Mouse (Mus musculus): ENCODE measurements around the gene Gria4. TPM values are rescaled to one million over a fixed set of nuclear protein-coding genes. Genes with fewer than 3 reads are reported as not detected.
"Not testable (repeated sequence)": the region's sequence is repeated elsewhere in the genome, so short reads cannot be mapped to it uniquely, and the experiment has no call there.

Gria4 gene
- polyA plus RNA-seq, 2 experiments, result 0.06 to 0.20 TPM

DNA sequence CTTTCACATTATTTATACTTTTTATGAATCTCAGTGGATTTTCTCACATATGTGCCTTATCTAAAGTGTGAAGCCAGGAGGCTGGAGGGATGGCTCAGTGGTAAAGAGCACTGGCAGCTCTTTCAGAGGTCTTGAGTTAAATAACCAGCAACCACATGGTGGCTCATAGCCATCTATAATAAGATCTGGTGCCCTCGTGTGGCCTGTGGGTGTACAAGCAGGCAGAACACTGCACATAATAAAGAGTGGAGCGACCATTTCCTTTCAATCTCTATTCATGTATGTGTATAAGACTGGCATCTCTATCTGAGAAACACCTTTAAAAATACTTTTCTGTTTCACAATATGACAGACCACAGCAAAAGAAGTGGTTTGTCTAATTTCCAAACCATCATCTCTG is 353.1 kb downstream of the Gria4 start:
- ATAC-seq (ENCODE audit: insufficient read depth) (no peak), DNase-seq (ENCODE audit: low read depth in 3 of 3, low spot score in 3 of 3) (peak in 2 of 3 experiments; percentile 12 to 17)
- Histone ChIP-seq H3K36me3 (replicated peaks; ENCODE audit: control insufficient read depth, insufficient read depth, low read depth) (no peaks in the 10 kb centered on the region), H3K27me3 (ENCODE audit: control insufficient read depth, insufficient read depth, low read length) (no peaks in the 10 kb centered on the region), H3K9ac (replicated peaks) (no peak overlapping the region), H3K4me2 (ENCODE audit: low read depth) (no peak overlapping the region), H3K9me3 (ENCODE audit: control insufficient read depth, low read length) (no peaks in the 10 kb centered on the region), H3K4me1 (replicated peaks; ENCODE audit: control insufficient read depth in 2 of 2, insufficient read depth in 2 of 2, low read length in 1 of 2) (no peaks in the 10 kb centered on the region), H3K4me3 (ENCODE audit: insufficient read depth in 1 of 2, low read depth in 2 of 2, low read length in 2 of 2) (no peak overlapping the region), H3K27ac (no peak overlapping the region)
- 10% methylated on average over 2 of the region's 2 CpGs for WGBS (ENCODE audit: insufficient replicate concordance)
- peak; percentile 58 for TF ChIP-seq CTCF (IDR thresholded peaks at IDR 0.05; ENCODE audit: low read depth)
- no peak for TF ChIP-seq EP300 (IDR thresholded peaks at IDR 0.05; ENCODE audit: low read depth)

DNA sequence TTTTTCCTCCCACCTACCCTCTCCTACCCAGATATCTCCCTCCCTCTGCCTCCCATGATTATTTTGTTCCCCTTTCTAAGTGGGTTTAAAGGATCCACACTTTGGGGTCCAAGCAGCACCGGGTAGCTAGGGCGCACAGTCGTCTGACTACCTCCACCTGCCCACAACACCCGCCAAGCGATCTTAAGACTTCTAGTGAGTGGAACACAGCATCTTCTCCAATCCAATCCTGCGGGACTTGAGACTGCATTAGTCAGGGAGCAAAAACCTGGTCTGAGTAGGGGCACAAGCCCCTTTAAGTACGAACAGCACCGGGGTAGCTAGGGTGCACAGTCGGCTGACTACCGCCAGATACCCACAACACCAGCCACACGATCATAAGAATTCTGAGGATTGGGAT is 395.2 kb downstream of the Gria4 start:
- not testable (repeated sequence) for H3K9me3 ChIP-seq (ENCODE audit: control insufficient read depth, low read length); H3K27me3 ChIP-seq (ENCODE audit: control insufficient read depth, insufficient read depth, low read length); ATAC-seq (ENCODE audit: insufficient read depth); H3K9ac ChIP-seq (replicated peaks); H3K4me3 ChIP-seq (ENCODE audit: insufficient read depth in 1 of 2, low read depth in 2 of 2, low read length in 2 of 2); DNase-seq (ENCODE audit: low read depth in 3 of 3, low spot score in 3 of 3); H3K36me3 ChIP-seq (replicated peaks; ENCODE audit: control insufficient read depth, insufficient read depth, low read depth); H3K27ac ChIP-seq; H3K4me1 ChIP-seq (replicated peaks; ENCODE audit: control insufficient read depth in 2 of 2, insufficient read depth in 2 of 2, low read length in 1 of 2); H3K4me2 ChIP-seq (ENCODE audit: low read depth)
- WGBS (ENCODE audit: insufficient replicate concordance), result 80% methylated on average over 11 of the region's 11 CpGs

DNA sequence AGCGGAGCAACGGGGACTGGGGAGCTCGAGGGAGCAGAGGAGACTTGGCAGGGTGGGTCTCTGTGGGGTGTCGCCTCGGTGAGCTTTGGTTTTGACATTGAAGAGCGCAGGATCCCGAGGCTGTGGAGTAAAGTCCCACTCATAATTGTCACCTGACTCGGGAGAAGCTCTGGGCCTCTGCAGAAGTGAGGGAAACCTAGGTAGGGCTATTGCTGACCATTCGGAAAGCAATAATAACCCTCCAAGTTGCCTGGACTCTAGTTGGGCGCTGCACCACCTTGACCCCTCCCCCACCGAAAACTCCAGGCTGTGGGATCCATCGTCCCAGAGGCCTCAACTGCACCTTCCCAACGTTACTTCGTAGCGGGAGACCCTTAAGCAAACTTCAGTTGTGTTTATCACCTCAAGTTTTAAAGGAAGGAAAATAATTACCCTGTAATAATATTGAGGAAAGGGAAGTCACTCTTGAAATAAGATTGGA is 419.4 kb downstream of the Gria4 start:
- Histone ChIP-seq H3K36me3 (replicated peaks; ENCODE audit: control insufficient read depth, insufficient read depth, low read depth) (no peaks in the 10 kb centered on the region), H3K27me3 (ENCODE audit: control insufficient read depth, insufficient read depth, low read length) (no peaks in the 10 kb centered on the region), H3K9ac (replicated peaks) (peak overlapping the region; percentile 69), H3K4me2 (ENCODE audit: low read depth) (peak overlapping the region; percentile 81), H3K27ac (no peak overlapping the region), H3K9me3 (ENCODE audit: control insufficient read depth, low read length) (no peaks in the 10 kb centered on the region), H3K4me1 (replicated peaks; ENCODE audit: control insufficient read depth in 2 of 2, insufficient read depth in 2 of 2, low read length in 1 of 2) (peaks cover 0 to 3% of the 10 kb centered on the region in 2 experiments; a peak in 1 of 4 replicates), H3K4me3 (ENCODE audit: insufficient read depth in 1 of 2, low read depth in 2 of 2, low read length in 2 of 2) (peak overlapping the region; percentile 83 to 88)
- DNase-seq (ENCODE audit: low read depth in 3 of 3, low spot score in 3 of 3) (peak in 2 of 3 experiments; percentile 0 to 3), ATAC-seq (ENCODE audit: insufficient read depth) (peak; percentile 50)
- under 1% methylated on average over 15 of the region's 15 CpGs for WGBS (ENCODE audit: insufficient replicate concordance)
- no peak for TF ChIP-seq CTCF (IDR thresholded peaks at IDR 0.05; ENCODE audit: low read depth)
- no peak for TF ChIP-seq EP300 (IDR thresholded peaks at IDR 0.05; ENCODE audit: low read depth)

DNA sequence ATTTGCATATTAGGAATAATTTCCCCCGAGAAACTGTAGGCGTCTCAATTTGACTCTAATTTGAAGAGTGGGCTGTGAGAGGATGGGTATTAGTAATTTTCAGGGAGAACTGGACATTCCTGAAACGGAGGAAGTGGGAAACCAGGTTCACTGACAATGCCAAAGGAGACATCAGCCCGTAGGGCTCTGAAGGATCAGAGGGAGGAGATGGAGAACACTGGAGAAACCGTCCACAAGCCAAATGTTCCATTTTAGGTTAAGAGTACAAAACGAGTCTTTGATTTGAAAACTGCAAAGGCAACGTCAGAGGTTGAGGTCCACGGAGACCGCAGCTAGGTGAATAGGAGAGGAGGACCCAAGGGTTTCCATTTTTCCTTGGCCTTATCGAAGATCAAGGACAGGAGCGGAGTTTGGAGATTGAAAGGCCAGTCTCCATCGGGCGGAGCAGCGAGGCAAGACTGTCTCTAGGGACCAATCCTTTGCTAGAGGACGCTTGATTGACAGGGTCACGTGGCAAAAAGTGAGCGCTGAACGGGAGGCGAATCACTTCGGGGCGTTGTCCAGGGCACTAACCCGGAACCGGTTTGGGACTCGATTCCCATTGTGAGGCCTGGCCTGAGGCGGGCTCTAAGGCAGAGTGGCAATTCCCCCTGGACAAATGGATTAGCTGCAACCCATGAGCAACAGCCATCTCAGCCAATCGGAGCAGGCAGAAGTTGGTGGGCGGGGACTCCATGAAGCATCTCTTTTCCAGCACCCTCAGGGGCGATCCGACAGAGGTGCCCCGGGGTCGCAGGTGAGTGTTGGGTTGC is 420.0 kb downstream of the Gria4 start, which contains the start of gene Msantd4:
Gene Msantd4, plus strand, starts transcription at position 735 of the 812 bp plus-strand sequence.
- Histone ChIP-seq H3K9me3 (ENCODE audit: control insufficient read depth, low read length) (no peaks in the 10 kb centered on the region), H3K4me3 (ENCODE audit: insufficient read depth in 1 of 2, low read depth in 2 of 2, low read length in 2 of 2) (peak within 1 kb of the TSS; percentile 83 to 88), H3K4me2 (ENCODE audit: low read depth) (peak within 1 kb of the TSS; percentile 81), H3K36me3 (replicated peaks; ENCODE audit: control insufficient read depth, insufficient read depth, low read depth) (no peaks in the 10 kb centered on the region), H3K4me1 (replicated peaks; ENCODE audit: control insufficient read depth in 2 of 2, insufficient read depth in 2 of 2, low read length in 1 of 2) (peaks cover 0 to 3% of the 10 kb centered on the region in 2 experiments; a peak in 1 of 4 replicates), H3K27ac (no peak within 1 kb of the TSS), H3K9ac (replicated peaks) (peak within 1 kb of the TSS; percentile 69), H3K27me3 (ENCODE audit: control insufficient read depth, insufficient read depth, low read length) (no peaks in the 10 kb centered on the region)
- TF ChIP-seq EP300 (IDR thresholded peaks at IDR 0.05; ENCODE audit: low read depth) (no peak), CTCF (IDR thresholded peaks at IDR 0.05; ENCODE audit: low read depth) (no peak)
- DNase-seq (ENCODE audit: low read depth in 3 of 3, low spot score in 3 of 3) (peak; percentile 94 to 96 (median 95)), ATAC-seq (ENCODE audit: insufficient read depth) (peak; percentile 99)
- 3% methylated on average over 31 of the region's 31 CpGs for WGBS (ENCODE audit: insufficient replicate concordance)

Small RNA genes lying within 50 kb of the gene (microRNA-seq; reads per million reads assigned to microRNA genes)
- gene Gm23811 (not detected), gene Gm23992 (not detected)

All from liver, embryonic 14.5 days (tissue).